ENCODE assay signal across 18 mouse cellular contexts in genomic region chrX:99516070-99516807, GRCm38 (mm10). TPM values are rescaled to one million over a fixed set of nuclear protein-coding genes. Genes with fewer than 3 reads are reported as not detected.
A peak's percentile ranks its signal among the peaks of the same experiment; 100 is the strongest.
DNase-seq lines count a peak whose midpoint lies in the region; ATAC-seq and TF ChIP-seq lines count a peak whose summit lies in the region.
"Had no signal": no experiment of that assay in that cellular context is flagged by ENCODE, and none has a peak within 500 bp of the region (broad histone marks: within the 10 kb centered on the region; RNA-seq: fewer than 3 reads in every experiment).

No protein-coding gene starts in this region.

- H3K36me3 ChIP-seq in intestine, embryonic 15.5 days: no peaks in the 10 kb centered on the region
- H3K36me3 ChIP-seq in intestine, postnatal 0 days (ENCODE audit: control insufficient read depth, insufficient read depth): no peaks in the 10 kb centered on the region
- no peaks in the 10 kb centered on the region for H3K36me3 ChIP-seq in forebrain, embryonic 14.5 days (ENCODE audit: control insufficient read depth, insufficient read depth, low read length)
- H3K36me3 ChIP-seq in hindbrain, embryonic 16.5 days (ENCODE audit: control insufficient read depth, insufficient read depth, low read length): no peaks in the 10 kb centered on the region
- H3K36me3 ChIP-seq in neural tube, embryonic 14.5 days (ENCODE audit: control insufficient read depth, insufficient read depth, low read length): no peaks in the 10 kb centered on the region
- H3K36me3 ChIP-seq: heart, embryonic 10.5 days; limb, embryonic 12.5 days; liver, embryonic 13.5 days; lung, embryonic 15.5 days had no signal

- H3K4me2 ChIP-seq in intestine, embryonic 15.5 days (replicated peaks): no peak overlapping the region
- no peak overlapping the region for H3K4me2 ChIP-seq in intestine, postnatal 0 days (replicated peaks; ENCODE audit: low read depth)
- no peak overlapping the region for H3K4me2 ChIP-seq in forebrain, embryonic 14.5 days (ENCODE audit: low read length)
- H3K4me2 ChIP-seq in hindbrain, embryonic 16.5 days (ENCODE audit: low read length): no peak overlapping the region
- H3K4me2 ChIP-seq in neural tube, embryonic 14.5 days (ENCODE audit: low read depth, low read length): no peak overlapping the region
- H3K4me2 ChIP-seq: limb, embryonic 12.5 days; liver, embryonic 13.5 days; lung, embryonic 15.5 days had no signal

- peaks cover 7% of the 10 kb centered on the region; the same call in 1 of the 2 replicates for H3K27me3 ChIP-seq in intestine, embryonic 15.5 days (replicated peaks)
- H3K27me3 ChIP-seq in intestine, postnatal 0 days (replicated peaks; ENCODE audit: control insufficient read depth, insufficient read depth, low read length): peaks cover 3% of the 10 kb centered on the region; the same call in 1 of the 2 replicates
- no peaks in the 10 kb centered on the region for H3K27me3 ChIP-seq in forebrain, embryonic 14.5 days (replicated peaks; ENCODE audit: control insufficient read depth, insufficient read depth, low read length)
- H3K27me3 ChIP-seq in hindbrain, embryonic 16.5 days (replicated peaks; ENCODE audit: control insufficient read depth, insufficient read depth, low read length): peaks cover 7% of the 10 kb centered on the region; the same call in 1 of the 2 replicates
- no peaks in the 10 kb centered on the region for H3K27me3 ChIP-seq in neural tube, embryonic 14.5 days (ENCODE audit: control insufficient read depth, insufficient read depth, low read length)

- WGBS in intestine, embryonic 15.5 days: 60% methylated on average over 6 of the region's 6 CpGs
- WGBS in intestine, postnatal 0 days: 56% methylated on average over 6 of the region's 6 CpGs
- 86% methylated on average over 6 of the region's 6 CpGs for whole genome bisulfite sequencing in forebrain, embryonic 14.5 days
- 81% methylated on average over 6 of the region's 6 CpGs for WGBS in hindbrain, embryonic 16.5 days
- 83% methylated on average over 6 of the region's 6 CpGs for WGBS in neural tube, embryonic 14.5 days

- TF ChIP-seq CTCF in intestine, postnatal 0 days (IDR thresholded peaks at IDR 0.05; ENCODE audit: low read depth): no peak

- peak; percentile 51 for ATAC-seq in intestine, embryonic 15.5 days
- ATAC-seq in intestine, postnatal 0 days: no peak
- ATAC-seq in forebrain, embryonic 14.5 days: 0 out of 2 replicates have a peak, but pooled peaks have one; percentile 16
- peak; percentile 57 for ATAC-seq in hindbrain, embryonic 16.5 days
- ATAC-seq in neural tube, embryonic 14.5 days (ENCODE audit: low read depth): 0 out of 2 replicates have a peak, but pooled peaks have one; percentile 28

- no peak for DNase-seq in forebrain, embryonic 14.5 days (ENCODE audit: low spot score)
- no peak for DNase-seq in adrenal gland, adult 2 months
- no peak for DNase-seq in cerebellum, postnatal 36 days
- DNase-seq: cerebellum, postnatal 25 days; gastrocnemius, postnatal 36 days; heart, postnatal 14 days; kidney, adult 11 months; kidney, postnatal 14 days; liver, embryonic 13.5 days; thymus, adult 2 months had no signal

- no peaks in the 10 kb centered on the region for H3K9me3 ChIP-seq in intestine, embryonic 15.5 days
- H3K9me3 ChIP-seq in intestine, postnatal 0 days (ENCODE audit: control insufficient read depth): no peaks in the 10 kb centered on the region
- no peaks in the 10 kb centered on the region for H3K9me3 ChIP-seq in forebrain, embryonic 14.5 days (replicated peaks; ENCODE audit: control insufficient read depth, low read length)
- H3K9me3 ChIP-seq in hindbrain, embryonic 16.5 days (ENCODE audit: control insufficient read depth, low read length): no peaks in the 10 kb centered on the region
- H3K9me3 ChIP-seq in neural tube, embryonic 14.5 days (ENCODE audit: control insufficient read depth, low read length): no peaks in the 10 kb centered on the region
- H3K9me3 ChIP-seq: heart, embryonic 10.5 days; limb, embryonic 12.5 days; liver, embryonic 13.5 days; lung, embryonic 15.5 days had no signal

- H3K4me3 ChIP-seq in intestine, embryonic 15.5 days (replicated peaks): no peak overlapping the region
- H3K4me3 ChIP-seq in intestine, postnatal 0 days (ENCODE audit: low read depth, low read length): no peak overlapping the region
- no peak overlapping the region for H3K4me3 ChIP-seq in forebrain, embryonic 14.5 days (ENCODE audit: low read depth, low read length)
- no peak overlapping the region for H3K4me3 ChIP-seq in hindbrain, embryonic 16.5 days (ENCODE audit: low read length)
- H3K4me3 ChIP-seq in neural tube, embryonic 14.5 days (ENCODE audit: low read depth, low read length): no peak overlapping the region
- H3K4me3 ChIP-seq: heart, embryonic 10.5 days; limb, embryonic 12.5 days; liver, embryonic 13.5 days; lung, embryonic 15.5 days had no signal

- H3K9ac ChIP-seq in intestine, embryonic 15.5 days: no peak overlapping the region
- H3K9ac ChIP-seq in intestine, postnatal 0 days (ENCODE audit: low read depth, low read length): no peak overlapping the region
- no peak overlapping the region for H3K9ac ChIP-seq in forebrain, embryonic 14.5 days (ENCODE audit: low read length)
- no peak overlapping the region for H3K9ac ChIP-seq in hindbrain, embryonic 16.5 days (ENCODE audit: low read depth, low read length)
- no peak overlapping the region for H3K9ac ChIP-seq in neural tube, embryonic 14.5 days (replicated peaks; ENCODE audit: low read depth, low read length)
- H3K9ac ChIP-seq: limb, embryonic 12.5 days; liver, embryonic 13.5 days; lung, embryonic 15.5 days had no signal

- no peak overlapping the region for H3K27ac ChIP-seq in intestine, embryonic 15.5 days
- no peak overlapping the region for H3K27ac ChIP-seq in intestine, postnatal 0 days (ENCODE audit: low read depth, low read length)
- no peak overlapping the region for H3K27ac ChIP-seq in forebrain, embryonic 14.5 days (ENCODE audit: low read depth, low read length)
- no peak overlapping the region for H3K27ac ChIP-seq in hindbrain, embryonic 16.5 days (ENCODE audit: low read depth, low read length)
- no peak overlapping the region for H3K27ac ChIP-seq in neural tube, embryonic 14.5 days (ENCODE audit: low read depth, low read length)
- H3K27ac ChIP-seq: heart, embryonic 10.5 days; limb, embryonic 12.5 days; liver, embryonic 13.5 days; lung, embryonic 15.5 days; macrophage had no signal

- H3K4me1 ChIP-seq in intestine, embryonic 15.5 days (replicated peaks): no peaks in the 10 kb centered on the region
- H3K4me1 ChIP-seq in intestine, postnatal 0 days (replicated peaks; ENCODE audit: control insufficient read depth, insufficient read depth, low read length): no peaks in the 10 kb centered on the region
- H3K4me1 ChIP-seq in forebrain, embryonic 14.5 days (ENCODE audit: control insufficient read depth, insufficient read depth, low read length): no peaks in the 10 kb centered on the region
- H3K4me1 ChIP-seq in hindbrain, embryonic 16.5 days (ENCODE audit: control insufficient read depth, insufficient read depth, low read depth, low read length): no peaks in the 10 kb centered on the region
- no peaks in the 10 kb centered on the region for H3K4me1 ChIP-seq in neural tube, embryonic 14.5 days (ENCODE audit: control insufficient read depth, insufficient read depth, low read length)
- H3K4me1 ChIP-seq: liver, embryonic 13.5 days; lung, embryonic 15.5 days had no signal

RNA-seq across cellular contexts. Expression of gene Pja1, which starts 45.2 kb away (rescaled TPM):
- 152 and 158 TPM in 2 replicates for polyA plus RNA-seq in intestine, embryonic 15.5 days (2015; fragmentation: Nextera tagmentation; extraction: Ambion mirVana)
- polyA plus RNA-seq in intestine, postnatal 0 days (2015; fragmentation: Nextera tagmentation; extraction: Ambion mirVana): 74.1 and 74.4 TPM in 2 replicates
- polyA plus RNA-seq in forebrain, embryonic 14.5 days (2014; fragmentation: Nextera tagmentation; extraction: Ambion mirVana): 328 and 377 TPM in 2 replicates
- polyA plus RNA-seq in hindbrain, embryonic 16.5 days (2015; fragmentation: Nextera tagmentation; extraction: Ambion mirVana): 365 and 381 TPM in 2 replicates
- polyA plus RNA-seq in neural tube, embryonic 14.5 days (2014; fragmentation: Nextera tagmentation; extraction: Ambion mirVana): 335 and 351 TPM in 2 replicates
- total RNA-seq in adrenal gland, adult 2 months (2021): 100 to 1,000 TPM; 122 to 143 TPM
- polyA plus RNA-seq in adrenal gland, adult 2 months (2012; rRNA removed): 52.0 and 53.9 TPM in 2 replicates
